Mouse (Mus musculus) intestine, embryonic 15.5 days (tissue): Measurements from ENCODE around the gene 1700028J19Rik. TPM values are rescaled to one million over a fixed set of nuclear protein-coding genes. Genes with fewer than 3 reads are reported as not detected.

Experiments used
- ATAC-seq: fragments of 200-750 bp; cut with Nextera tagmentation; 2 replicates; pipeline ENCODE4 v1.8.0; 2017; ENCODE audit warnings: moderate TSS enrichment, moderate library complexity
- H3K27ac ChIP-seq: fragments of 300-500 bp; sonication (generic); 2 replicates; pipeline ENCODE4 v1.5.1; 2015; ENCODE audit warnings: mild to moderate bottlenecking, inconsistent platforms
- H3K27me3 ChIP-seq: fragments of 300-500 bp; sonication (generic); replicated peaks from 2 replicates; pipeline ENCODE4 v1.6.1; 2015; ENCODE audit warnings: inconsistent platforms
- H3K36me3 ChIP-seq: fragments of 300-500 bp; sonication (generic); 2 replicates; pipeline ENCODE4 v1.6.1; 2015; ENCODE audit warnings: inconsistent platforms
- H3K4me1 ChIP-seq: fragments of 300-500 bp; sonication (generic); replicated peaks from 2 replicates; pipeline ENCODE4 v1.6.1; 2015; ENCODE audit warnings: inconsistent platforms
- H3K4me2 ChIP-seq: fragments of 300-500 bp; sonication (generic); replicated peaks from 2 replicates; pipeline ENCODE4 v1.6.1; 2015; ENCODE audit warnings: mild to moderate bottlenecking, inconsistent platforms
- H3K4me3 ChIP-seq: fragments of 300-500 bp; sonication (generic); replicated peaks from 2 replicates; pipeline ENCODE4 v1.5.1; 2015; ENCODE audit warnings: inconsistent platforms
- H3K9ac ChIP-seq: fragments of 300-500 bp; sonication (generic); 2 replicates; pipeline ENCODE4 v1.6.1; 2015; ENCODE audit warnings: inconsistent platforms
- H3K9me3 ChIP-seq: fragments of 300-500 bp; sonication (generic); 2 replicates; pipeline ENCODE4 v1.6.1; 2016; ENCODE audit warnings: inconsistent platforms
- WGBS: fragments of 180-500 bp; shearing (Covaris S2); methylation state at CpG from one replicate; pipeline ENCODE4 v1.1.7; 2015; 5-methylcytosine and 5-hydroxymethylcytosine counted together
- polyA plus RNA-seq: library from polyadenylated mRNA; unstranded; fragments of >200 nt; fragmentation: Nextera tagmentation; extraction: Ambion mirVana; gene quantifications from 2 replicates; pipeline ENCODE4 v1.2.1, GENCODE M21; 2015

1700028J19Rik gene
- polyA plus RNA-seq, result 1.3 and 1.6 TPM in 2 replicates

- H3K27me3 ChIP-seq, result no peaks in the 10 kb centered on the region
- under 1% methylated on average over 62 of the region's 62 CpGs for WGBS
- peak within 1 kb of the TSS; percentile 70 for H3K4me2 ChIP-seq
- peaks cover 21% of the 10 kb centered on the region for H3K36me3 ChIP-seq
- ATAC-seq, result peak; percentile 92
- H3K9me3 ChIP-seq, result no peaks in the 10 kb centered on the region
- H3K4me3 ChIP-seq, result peak within 1 kb of the TSS; percentile 74
- peak within 1 kb of the TSS; percentile 92 for H3K9ac ChIP-seq
- peak within 1 kb of the TSS; percentile 90 for H3K27ac ChIP-seq
- H3K4me1 ChIP-seq, result peaks cover 14% of the 10 kb centered on the region
Measured at GRCm38 (mm10) chr7:44246055-44246983, at the start of gene 1700028J19Rik, which contains the start of gene 2410002F23Rik. 1700028J19Rik (minus strand) TSS chr7:44246695. 2410002F23Rik (plus strand) TSS chr7:44246722.

- no peak overlapping the region for H3K4me2 ChIP-seq
- H3K9ac ChIP-seq, result no peak overlapping the region
- no peaks in the 10 kb centered on the region for H3K4me1 ChIP-seq
- no peaks in the 10 kb centered on the region for H3K9me3 ChIP-seq
- no peak for ATAC-seq
- no peak overlapping the region for H3K4me3 ChIP-seq
- no peaks in the 10 kb centered on the region for H3K36me3 ChIP-seq
- no peak overlapping the region for H3K27ac ChIP-seq
- 53% methylated on average over 4 of the region's 4 CpGs for WGBS
- no peaks in the 10 kb centered on the region for H3K27me3 ChIP-seq
Measured at GRCm38 (mm10) chr7:44291418-44291817, 44.9 kb upstream of the 1700028J19Rik start.

GRCm38 (mm10) chr7:44290986-44291385, 44.5 kb upstream of the 1700028J19Rik start:
- H3K4me2 ChIP-seq, result no peak overlapping the region
- H3K9ac ChIP-seq, result no peak overlapping the region
- no peaks in the 10 kb centered on the region for H3K4me1 ChIP-seq
- H3K9me3 ChIP-seq, result no peaks in the 10 kb centered on the region
- H3K27me3 ChIP-seq, result no peaks in the 10 kb centered on the region
- no peaks in the 10 kb centered on the region for H3K36me3 ChIP-seq
- no peak overlapping the region for H3K27ac ChIP-seq
- no peak overlapping the region for H3K4me3 ChIP-seq
- 75% methylated on average over 4 of the region's 4 CpGs for WGBS
- no peak for ATAC-seq

- 53% methylated on average over 7 of the region's 7 CpGs for WGBS
- Histone ChIP-seq H3K27ac (no peak overlapping the region), H3K36me3 (no peaks in the 10 kb centered on the region), H3K9me3 (no peaks in the 10 kb centered on the region), H3K4me1 (no peaks in the 10 kb centered on the region), H3K9ac (no peak overlapping the region), H3K4me3 (no peak overlapping the region), H3K4me2 (no peak overlapping the region), H3K27me3 (no peaks in the 10 kb centered on the region)
- ATAC-seq, result no peak
Measured at GRCm38 (mm10) chr7:44287760-44288159, 41.3 kb upstream of the 1700028J19Rik start.

GRCm38 (mm10) chr7:44281586-44281985, 35.1 kb upstream of the 1700028J19Rik start:
- Histone ChIP-seq H3K36me3 (no peaks in the 10 kb centered on the region), H3K9me3 (no peaks in the 10 kb centered on the region), H3K27ac (no peak overlapping the region), H3K9ac (no peak overlapping the region), H3K4me3 (no peak overlapping the region), H3K27me3 (no peaks in the 10 kb centered on the region), H3K4me2 (no peak overlapping the region), H3K4me1 (no peaks in the 10 kb centered on the region)
- ATAC-seq, result no peak
- WGBS, result 78% methylated on average over 7 of the region's 7 CpGs

- H3K27ac ChIP-seq, result no peak overlapping the region
- no peaks in the 10 kb centered on the region for H3K36me3 ChIP-seq
- H3K4me2 ChIP-seq, result no peak overlapping the region
- no peak overlapping the region for H3K4me3 ChIP-seq
- H3K4me1 ChIP-seq, result no peaks in the 10 kb centered on the region
- H3K9me3 ChIP-seq, result no peaks in the 10 kb centered on the region
- ATAC-seq, result no peak
- no peak overlapping the region for H3K9ac ChIP-seq
- no peaks in the 10 kb centered on the region for H3K27me3 ChIP-seq
- WGBS, result 63% methylated on average over 1 of the region's 1 CpGs
Measured at GRCm38 (mm10) chr7:44280959-44281358, 34.5 kb upstream of the 1700028J19Rik start.

- no peak overlapping the region for H3K9ac ChIP-seq
- no peaks in the 10 kb centered on the region for H3K36me3 ChIP-seq
- WGBS, result 44% methylated on average over 2 of the region's 2 CpGs
- no peak overlapping the region for H3K4me3 ChIP-seq
- no peaks in the 10 kb centered on the region for H3K9me3 ChIP-seq
- no peak overlapping the region for H3K27ac ChIP-seq
- H3K27me3 ChIP-seq, result 0 out of 2 replicates have a peak, but pooled peaks cover 6% of the 10 kb centered on the region
- no peak overlapping the region for H3K4me2 ChIP-seq
- no peaks in the 10 kb centered on the region for H3K4me1 ChIP-seq
- ATAC-seq, result no peak
Measured at GRCm38 (mm10) chr7:44277250-44277622, 30.7 kb upstream of the 1700028J19Rik start.

GRCm38 (mm10) chr7:44276461-44277249, 30.2 kb upstream of the 1700028J19Rik start:
- Histone ChIP-seq H3K36me3 (no peaks in the 10 kb centered on the region), H3K9ac (no peak overlapping the region), H3K27me3 (0 out of 2 replicates have a peak, but pooled peaks cover 6% of the 10 kb centered on the region), H3K27ac (no peak overlapping the region), H3K4me1 (no peaks in the 10 kb centered on the region), H3K4me2 (no peak overlapping the region), H3K9me3 (no peaks in the 10 kb centered on the region), H3K4me3 (no peak overlapping the region)
- WGBS, result 73% methylated on average over 10 of the region's 10 CpGs
- ATAC-seq, result no peak

GRCm38 (mm10) chr7:44275546-44275945, 29.1 kb upstream of the 1700028J19Rik start:
- Histone ChIP-seq H3K9ac (no peak overlapping the region), H3K36me3 (no peaks in the 10 kb centered on the region), H3K4me2 (no peak overlapping the region), H3K27ac (no peak overlapping the region), H3K4me3 (no peak overlapping the region), H3K27me3 (0 out of 2 replicates have a peak, but pooled peaks cover 6% of the 10 kb centered on the region), H3K4me1 (no peaks in the 10 kb centered on the region), H3K9me3 (no peaks in the 10 kb centered on the region)
- 77% methylated on average over 3 of the region's 3 CpGs for WGBS
- ATAC-seq, result no peak

- Histone ChIP-seq H3K9ac (no peak overlapping the region), H3K4me2 (no peak overlapping the region), H3K4me3 (no peak overlapping the region), H3K4me1 (no peaks in the 10 kb centered on the region), H3K36me3 (no peaks in the 10 kb centered on the region), H3K9me3 (no peaks in the 10 kb centered on the region), H3K27me3 (0 out of 2 replicates have a peak, but pooled peaks cover 6% of the 10 kb centered on the region), H3K27ac (no peak overlapping the region)
- no peak for ATAC-seq
- 29% methylated on average over 11 of the region's 11 CpGs for WGBS
Measured at GRCm38 (mm10) chr7:44274096-44274495, 27.6 kb upstream of the 1700028J19Rik start.

GRCm38 (mm10) chr7:44273446-44273845, 27.0 kb upstream of the 1700028J19Rik start:
- Histone ChIP-seq H3K4me3 (no peak overlapping the region), H3K27ac (no peak overlapping the region), H3K4me2 (no peak overlapping the region), H3K9ac (no peak overlapping the region), H3K4me1 (no peaks in the 10 kb centered on the region), H3K36me3 (no peaks in the 10 kb centered on the region), H3K9me3 (no peaks in the 10 kb centered on the region), H3K27me3 (0 out of 2 replicates have a peak, but pooled peaks cover 6% of the 10 kb centered on the region)
- WGBS, result 69% methylated on average over 7 of the region's 7 CpGs
- ATAC-seq, result no peak

- 0 out of 2 replicates have a peak, but pooled peaks cover 6% of the 10 kb centered on the region for H3K27me3 ChIP-seq
- no peak overlapping the region for H3K9ac ChIP-seq
- no peaks in the 10 kb centered on the region for H3K4me1 ChIP-seq
- H3K4me3 ChIP-seq, result no peak overlapping the region
- no peak overlapping the region for H3K27ac ChIP-seq
- no peak overlapping the region for H3K4me2 ChIP-seq
- no peak for ATAC-seq
- 87% methylated on average over 7 of the region's 7 CpGs for WGBS
- H3K9me3 ChIP-seq, result no peaks in the 10 kb centered on the region
- H3K36me3 ChIP-seq, result no peaks in the 10 kb centered on the region
Measured at GRCm38 (mm10) chr7:44272546-44272945, 26.1 kb upstream of the 1700028J19Rik start.
